Mouse (Mus musculus) MEL (cell line): Measurements from ENCODE around the gene Rsph1. TPM values are rescaled to one million over a fixed set of nuclear protein-coding genes. Genes with fewer than 3 reads are reported as not detected.

Experiments
- DNase-seq: peaks from one replicate; pipeline ENCODE4 v3.0.0; 2011; ENCODE audit warnings: low read depth, low spot score
- H3K27ac ChIP-seq: 2 replicates; pipeline ENCODE4 v1.5.1; 2012; ENCODE audit warnings: low read depth, mild to moderate bottlenecking, control low read depth, low read length, moderate library complexity; ENCODE audit not compliant: control insufficient read depth
- H3K27me3 ChIP-seq, 2 experiments: fragments of 150-350 bp in 1 of 2; sonication (generic) in 1 of 2; 2 replicates each; pipeline ENCODE4 v1.6.1; 2012; ENCODE audit warnings: low read length in 2 of 2, mild to moderate bottlenecking in 2 of 2, improper control_type of control experiment in 1 of 2, moderate library complexity in 1 of 2; ENCODE audit not compliant: insufficient read depth in 2 of 2, control insufficient read depth in 1 of 2
- H3K36me3 ChIP-seq, 2 experiments: 2 replicates each; pipeline ENCODE4 v1.6.1; 2012 to 2014; ENCODE audit warnings: low read length in 2 of 2, improper control_type of control experiment in 1 of 2, inconsistent platforms in 1 of 2, mild to moderate bottlenecking in 1 of 2; ENCODE audit not compliant: insufficient read depth in 2 of 2, control insufficient read depth in 1 of 2
- H3K4me1 ChIP-seq, 2 experiments: fragments of 150-350 bp in 1 of 2; sonication (generic) in 1 of 2; 2 replicates each; pipeline ENCODE4 v1.6.1; 2012; ENCODE audit warnings: low read length in 2 of 2, improper control_type of control experiment in 1 of 2, mild to moderate bottlenecking in 1 of 2; ENCODE audit not compliant: insufficient read depth in 2 of 2, control insufficient read depth in 1 of 2
- H3K4me3 ChIP-seq, 2 experiments: fragments of 150-350 bp in 1 of 2; sonication (generic) in 1 of 2; 2 replicates each; pipeline ENCODE4 v1.5.1; 2012; ENCODE audit warnings: low read depth in 2 of 2, low read length in 2 of 2, mild to moderate bottlenecking in 2 of 2, moderate library complexity in 2 of 2, control low read depth in 1 of 2, improper control_type of control experiment in 1 of 2; ENCODE audit not compliant: control insufficient read depth in 1 of 2, insufficient read depth in 1 of 2
- H3K79me2 ChIP-seq: 2 replicates; pipeline ENCODE4 v1.6.1; 2012; ENCODE audit warnings: mild to moderate bottlenecking, low read length, moderate library complexity; ENCODE audit not compliant: control insufficient read depth, poor library complexity, insufficient read depth
- H3K9ac ChIP-seq: 2 replicates; pipeline ENCODE4 v1.6.1; 2012; ENCODE audit warnings: low read depth, mild to moderate bottlenecking, control low read depth, low read length, moderate library complexity; ENCODE audit not compliant: control insufficient read depth, poor library complexity, severe bottlenecking
- H3K9me3 ChIP-seq: fragments of 150-350 bp; sonication (generic); replicated peaks from 2 replicates; pipeline ENCODE4 v1.6.1; 2012; ENCODE audit warnings: mild to moderate bottlenecking, low read length, improper control_type of control experiment, moderate library complexity; ENCODE audit not compliant: insufficient read depth
- BHLHE40 ChIP-seq: IDR thresholded peaks from 2 replicates; pipeline ENCODE4 v1.6.1; 2012; ENCODE audit warnings: low read depth, mild to moderate bottlenecking, inconsistent platforms, low read length, improper control_type of control experiment, borderline replicate concordance
- CHD1 ChIP-seq: IDR thresholded peaks from 2 replicates; pipeline ENCODE4 v1.6.1; 2012; ENCODE audit warnings: low read depth, mild to moderate bottlenecking, inconsistent platforms, low read length, improper control_type of control experiment
- CHD2 ChIP-seq: IDR thresholded peaks from 2 replicates; pipeline ENCODE4 v1.6.1; 2011; ENCODE audit warnings: low read length, improper control_type of control experiment
- E2F4 ChIP-seq: IDR thresholded peaks from 2 replicates; pipeline ENCODE4 v1.6.1; 2011; ENCODE audit warnings: low read depth, low read length, improper control_type of control experiment, borderline replicate concordance
- EP300 ChIP-seq, 2 experiments: IDR thresholded peaks; 2 replicates each; pipeline ENCODE4 v1.6.1; 2011; ENCODE audit warnings: improper control_type of control experiment in 2 of 2, low read length in 2 of 2, low read depth in 1 of 2, mild to moderate bottlenecking in 1 of 2
- ETS1 ChIP-seq: IDR thresholded peaks from 2 replicates; pipeline ENCODE4 v1.6.1; 2012; ENCODE audit warnings: low read depth, mild to moderate bottlenecking, inconsistent platforms, low read length, improper control_type of control experiment, moderate library complexity
- GABPA ChIP-seq: IDR thresholded peaks from 2 replicates; pipeline ENCODE4 v1.6.1; 2012; ENCODE audit warnings: low read depth, mild to moderate bottlenecking, inconsistent platforms, low read length, improper control_type of control experiment, moderate library complexity
- GATA1 ChIP-seq: IDR thresholded peaks from 2 replicates; pipeline ENCODE4 v1.6.1; 2011; ENCODE audit warnings: low read depth, low read length, improper control_type of control experiment
- JUND ChIP-seq: IDR thresholded peaks from 2 replicates; pipeline ENCODE4 v1.6.1; 2011; ENCODE audit warnings: low read depth, mild to moderate bottlenecking, improper control_type of control experiment, low read length
- KAT2A ChIP-seq: conservative IDR thresholded peaks from 2 replicates; pipeline ENCODE4 v1.6.1; 2012; ENCODE audit warnings: low read depth, low read length, improper control_type of control experiment, inconsistent platforms
- MAZ ChIP-seq: IDR thresholded peaks from 2 replicates; pipeline ENCODE4 v1.6.1; 2012; ENCODE audit warnings: low read depth, mild to moderate bottlenecking, inconsistent platforms, low read length, improper control_type of control experiment
- MYB ChIP-seq: IDR thresholded peaks from 2 replicates; pipeline ENCODE4 v1.6.1; 2011; ENCODE audit warnings: mild to moderate bottlenecking, low read depth, low read length, improper control_type of control experiment
- MYC ChIP-seq: IDR thresholded peaks from 2 replicates; pipeline ENCODE4 v1.6.1; 2011; ENCODE audit warnings: low read depth, mild to moderate bottlenecking, low read length, improper control_type of control experiment, moderate library complexity
- NELFE ChIP-seq: IDR thresholded peaks from 2 replicates; pipeline ENCODE4 v1.6.1; 2011; ENCODE audit warnings: low read depth, low read length, improper control_type of control experiment
- NRF1 ChIP-seq: IDR thresholded peaks from 2 replicates; pipeline ENCODE4 v1.6.1; 2014; ENCODE audit warnings: low read depth, mild to moderate bottlenecking, inconsistent platforms, low read length, improper control_type of control experiment, moderate library complexity; ENCODE audit not compliant: poor library complexity, insufficient read depth, severe bottlenecking
- POLR2A ChIP-seq, 2 experiments: IDR thresholded peaks; 2 replicates each; pipeline ENCODE4 v1.6.1; 2011 to 2012; ENCODE audit warnings: low read length in 2 of 2, mild to moderate bottlenecking in 2 of 2, control low read depth in 1 of 2, improper control_type of control experiment in 1 of 2, low read depth in 1 of 2, moderate library complexity in 1 of 2; ENCODE audit not compliant: control insufficient read depth in 1 of 2, insufficient read depth in 1 of 2, poor library complexity in 1 of 2
- POLR2AphosphoS5 ChIP-seq: IDR thresholded peaks from 2 replicates; pipeline ENCODE4 v1.6.1; 2012; ENCODE audit warnings: low read depth, borderline replicate concordance, mild to moderate bottlenecking, inconsistent platforms, low read length, moderate library complexity, mixed read lengths
- RAD21 ChIP-seq: IDR thresholded peaks from 2 replicates; pipeline ENCODE4 v1.6.1; 2011; ENCODE audit warnings: mild to moderate bottlenecking, low read depth, low read length, improper control_type of control experiment
- SIN3A ChIP-seq: IDR thresholded peaks from 2 replicates; pipeline ENCODE4 v1.6.1; 2012; ENCODE audit warnings: low read length, improper control_type of control experiment, inconsistent platforms
- SMC3 ChIP-seq: IDR thresholded peaks from 2 replicates; pipeline ENCODE4 v1.6.1; 2011; ENCODE audit warnings: low read depth, low read length, improper control_type of control experiment
- TBP ChIP-seq: IDR thresholded peaks from 2 replicates; pipeline ENCODE4 v1.8.0; 2011; ENCODE audit warnings: low read depth, low read length, improper control_type of control experiment
- UBTF ChIP-seq: IDR thresholded peaks from 2 replicates; pipeline ENCODE4 v1.6.1; 2012; ENCODE audit warnings: low read depth, mild to moderate bottlenecking, inconsistent platforms, low read length, improper control_type of control experiment, moderate library complexity, borderline replicate concordance; ENCODE audit not compliant: insufficient read depth
- USF2 ChIP-seq, 2 experiments: IDR thresholded peaks; 2 replicates each; pipeline ENCODE4 v1.6.1; 2011 to 2012; ENCODE audit warnings: improper control_type of control experiment in 2 of 2, low read length in 2 of 2, borderline replicate concordance in 1 of 2, inconsistent platforms in 1 of 2, low read depth in 1 of 2, mild to moderate bottlenecking in 1 of 2; ENCODE audit not compliant: insufficient read depth in 1 of 2
- ZC3H11A ChIP-seq: IDR thresholded peaks from 2 replicates; pipeline ENCODE4 v1.6.1; 2012; ENCODE audit warnings: low read depth, mild to moderate bottlenecking, inconsistent platforms, low read length, improper control_type of control experiment
- ZKSCAN1 ChIP-seq: IDR thresholded peaks from 2 replicates; pipeline ENCODE4 v1.6.1; 2012; ENCODE audit warnings: low read depth, mild to moderate bottlenecking, inconsistent platforms, low read length, improper control_type of control experiment, moderate library complexity
- ZNF384 ChIP-seq: IDR thresholded peaks from 2 replicates; pipeline ENCODE4 v1.6.1; 2012; ENCODE audit warnings: low read depth, mild to moderate bottlenecking, inconsistent platforms, low read length, improper control_type of control experiment
- polyA plus RNA-seq, 2 experiments: library from polyadenylated mRNA; stranded (reverse) in 1 of 2; unstranded in 1 of 2; fragments of >175 nt in 1 of 2; fragments of >200 nt in 1 of 2; gene quantifications; 2 replicates each; pipeline versions ENCODE4 v1.2.1 to v1.2.4; 2012; ENCODE audit warnings: low replicate concordance in 2 of 2, low read depth in 1 of 2; ENCODE audit not compliant: insufficient read length in 2 of 2, insufficient read depth in 1 of 2, missing spikeins in 1 of 2
- total RNA-seq: library from RNA; depleted of rRNA; stranded (reverse); fragments of 300-350 nt; gene quantifications from 2 replicates; pipeline ENCODE4 v1.2.3, GENCODE M21; 2012

Rsph1 gene
- total and polyA plus RNA-seq, 3 experiments = 1.3 to 3.6 TPM; not detected in 1

GRCm38 (mm10) chr17:31316998-31317397 lies 39.8 kb upstream of the Rsph1 start:
- Histone ChIP-seq H3K36me3 (no peaks in the 10 kb centered on the region; a peak in 1 of 4 replicates), H3K9ac (no peak overlapping the region), H3K9me3 (no peaks in the 10 kb centered on the region), H3K4me3 (no peak overlapping the region), H3K79me2 (no peaks in the 10 kb centered on the region), H3K4me1 (no peaks in the 10 kb centered on the region), H3K27ac (no peak overlapping the region)
- no peak for DNase-seq
- TF ChIP-seq ZKSCAN1 (no peak), MYB (no peak), ZNF384 (no peak), SIN3A (no peak), UBTF (no peak), CHD2 (no peak), TBP (no peak), NELFE (no peak), NRF1 (no peak), POLR2AphosphoS5 (no peak), MAZ (no peak), USF2 (IDR thresholded peaks at IDR 0.05; ENCODE audit: borderline replicate concordance in 1 of 2, insufficient read depth in 1 of 2, low read depth in 1 of 2, low read length in 2 of 2) (no peak), MYC (no peak), GATA1 (no peak), KAT2A (no peak), GABPA (no peak), E2F4 (no peak), CHD1 (no peak), BHLHE40 (no peak), ETS1 (no peak)
- TF ChIP-seq, all 39 proteins: peak for 0
- H3K27me3 ChIP-seq = no peaks in the 10 kb centered on the region

GRCm38 (mm10) chr17:31315993-31316392 lies 38.8 kb upstream of the Rsph1 start:
- no peaks in the 10 kb centered on the region for H3K79me2 ChIP-seq
- H3K27ac ChIP-seq = no peak overlapping the region
- no peak overlapping the region for H3K4me3 ChIP-seq
- H3K4me1 ChIP-seq = no peaks in the 10 kb centered on the region
- DNase-seq = no peak
- H3K36me3 ChIP-seq = no peaks in the 10 kb centered on the region; a peak in 1 of 4 replicates
- H3K27me3 ChIP-seq = no peaks in the 10 kb centered on the region
- no peak overlapping the region for H3K9ac ChIP-seq
- TF ChIP-seq NELFE = no peak
- no peak for TF ChIP-seq POLR2A (IDR thresholded peaks at IDR 0.05; ENCODE audit: control insufficient read depth in 1 of 2, insufficient read depth in 1 of 2, low read depth in 1 of 2, low read length in 2 of 2, poor library complexity in 1 of 2)
- TF ChIP-seq RAD21 = no peak
- TF ChIP-seq BHLHE40 = no peak
- no peak for TF ChIP-seq ZC3H11A
- no peak for TF ChIP-seq MYC
- no peak for TF ChIP-seq CHD2
- no peak for TF ChIP-seq E2F4
- TF ChIP-seq JUND = no peak
- TF ChIP-seq UBTF = no peak
- no peak for TF ChIP-seq SMC3
- no peak for TF ChIP-seq EP300 (IDR thresholded peaks at IDR 0.05; ENCODE audit: low read depth in 1 of 2, low read length in 2 of 2)
- H3K9me3 ChIP-seq = no peaks in the 10 kb centered on the region
